Mouse (Mus musculus): ENCODE results near the gene Lhpp.

DNA sequence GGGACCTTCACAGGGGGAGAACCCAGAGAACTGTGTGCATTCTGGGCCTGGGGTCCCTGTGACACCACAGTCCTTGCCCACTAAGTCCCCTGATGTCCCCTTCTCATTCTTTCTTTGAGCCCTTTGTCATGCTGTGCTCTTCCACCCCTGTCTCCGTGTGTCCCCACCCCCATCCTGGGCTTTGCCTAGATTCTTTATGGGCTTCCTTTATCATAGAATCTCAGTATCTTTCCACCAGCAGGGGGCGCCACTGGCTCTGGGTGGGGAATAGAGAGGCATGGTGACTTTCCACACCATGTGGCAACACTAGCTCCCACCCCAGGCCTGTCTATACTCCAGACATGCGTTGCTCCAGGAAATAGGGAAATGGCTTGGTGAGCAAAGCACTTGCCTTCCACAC is 46.1 kb downstream of the Lhpp start:
- TF ChIP-seq POLR2A (IDR thresholded peaks at IDR 0.05; ENCODE audit: borderline replicate concordance, insufficient read depth, low read length) (no peak), CTCF (IDR thresholded peaks at IDR 0.05; ENCODE audit: borderline replicate concordance, insufficient read depth, low read depth, low read length) (peak; percentile 75)
